In genomic region chr13:56294908-56295307, GRCm38 (mm10) we compare ENCODE assay signal across 9 mouse cellular contexts. TPM values are rescaled to one million over a fixed set of nuclear protein-coding genes. Genes with fewer than 3 reads are reported as not detected.
DNase-seq lines count a peak whose midpoint lies in the region.
"Had no signal": no experiment of that assay in that cellular context is flagged by ENCODE, and none has a peak within 500 bp of the region (broad histone marks: within the 10 kb centered on the region; RNA-seq: fewer than 3 reads in every experiment).

No protein-coding gene starts in this region.

- H3K36me3 ChIP-seq in limb, embryonic 10.5 days, result peaks cover 15% of the 10 kb centered on the region; the same call in 1 of the 2 replicates

- no peaks in the 10 kb centered on the region for H3K9me3 ChIP-seq in limb, embryonic 10.5 days (replicated peaks)

- peak overlapping the region; percentile 69 for H3K4me3 ChIP-seq in limb, embryonic 10.5 days
- H3K4me3 ChIP-seq: myocyte had no signal

- H3K27ac ChIP-seq in limb, embryonic 10.5 days, result peak overlapping the region; percentile 89

- peaks cover 56% of the 10 kb centered on the region for H3K4me1 ChIP-seq in limb, embryonic 10.5 days

- H3K27me3 ChIP-seq in limb, embryonic 10.5 days (ENCODE audit: low read depth, poor library complexity, severe bottlenecking), result peaks cover 87% of the 10 kb centered on the region

- 2% methylated on average over 10 of the region's 10 CpGs for WGBS in limb, embryonic 10.5 days

- DNase-seq in cerebellum, adult 11-12 months, result peak; percentile 18
- no peak for DNase-seq in cerebellum, postnatal 4 days (ENCODE audit: low spot score in 2 of 2)
- DNase-seq in right cerebral cortex, postnatal 25 days, result peak; percentile 19
- no peak for DNase-seq in right cerebral cortex, adult 2 months (ENCODE audit: low spot score in 2 of 2)
- DNase-seq in limb, embryonic 10.5 days (ENCODE audit: low spot score), result no peak
- DNase-seq in Muller cell, postnatal 12 days (ENCODE audit: inconsistent ontology term), result no peak
- DNase-seq in spleen, postnatal 14 days (ENCODE audit: low spot score in 2 of 2), result no peak
- DNase-seq in urinary bladder, postnatal 14 days (ENCODE audit: low spot score), result no peak

RNA-seq across cellular contexts. Expression of gene Cxcl14, which starts 1.4 kb away (rescaled TPM):
- 29.8 and 112 TPM in 2 replicates for polyA plus RNA-seq in limb, embryonic 10.5 days (2016; fragmentation: Nextera tagmentation; extraction: Ambion mirVana)
- polyA plus RNA-seq: myocyte had no signal

RNA-seq across cellular contexts. Expression of gene Neurog1, which starts 42.9 kb away (rescaled TPM):
- 0.11 TPM in 1 of 2 replicates, not detected in the other for polyA plus RNA-seq in limb, embryonic 10.5 days (2016; fragmentation: Nextera tagmentation; extraction: Ambion mirVana)
- polyA plus RNA-seq: myocyte had no signal

Comparison
In these comparisons a context has a peak if more than half of its experiments do, and no peak if none do; other contexts are left out.
1. DNase-seq: peak in cerebellum, adult 11-12 months (single experiment) and right cerebral cortex, postnatal 25 days (single experiment); none in cerebellum, postnatal 4 days (0 of 2), right cerebral cortex, adult 2 months (0 of 2), limb, embryonic 10.5 days (single experiment), Muller cell, postnatal 12 days (single experiment), spleen, postnatal 14 days (0 of 2) and urinary bladder, postnatal 14 days (single experiment).